ENCODE assay signal across 8 mouse cellular contexts in genomic region chr2:153609548-153609947, GRCm38 (mm10). TPM values are rescaled to one million over a fixed set of nuclear protein-coding genes. Genes with fewer than 3 reads are reported as not detected.
DNase-seq lines count a peak whose midpoint lies in the region; ATAC-seq lines count a peak whose summit lies in the region.

No protein-coding gene starts in this region.

- no peaks in the 10 kb centered on the region for H3K9me3 ChIP-seq in hindbrain, embryonic 10.5 days
- H3K9me3 ChIP-seq in lung, embryonic 16.5 days (ENCODE audit: control insufficient read depth, low read length), result no peaks in the 10 kb centered on the region

- H3K27me3 ChIP-seq in hindbrain, embryonic 10.5 days (ENCODE audit: insufficient read depth, poor library complexity, severe bottlenecking), result no peaks in the 10 kb centered on the region
- H3K27me3 ChIP-seq in lung, embryonic 16.5 days (ENCODE audit: control insufficient read depth, insufficient read depth, low read depth, low read length), result no peaks in the 10 kb centered on the region

- peaks cover 40% of the 10 kb centered on the region for H3K4me1 ChIP-seq in hindbrain, embryonic 10.5 days (replicated peaks)
- peaks cover 36% of the 10 kb centered on the region for H3K4me1 ChIP-seq in lung, embryonic 16.5 days (replicated peaks; ENCODE audit: control insufficient read depth, insufficient read depth, low read length)

- no peak overlapping the region for H3K4me2 ChIP-seq in lung, embryonic 16.5 days (ENCODE audit: low read depth, low read length)

- peak overlapping the region; percentile 50 for H3K9ac ChIP-seq in lung, embryonic 16.5 days (ENCODE audit: low read length)

- no peak overlapping the region for H3K4me3 ChIP-seq in hindbrain, embryonic 10.5 days
- H3K4me3 ChIP-seq in lung, embryonic 16.5 days (ENCODE audit: low read length), result no peak overlapping the region

- H3K27ac ChIP-seq in hindbrain, embryonic 10.5 days, result peak overlapping the region; percentile 90
- H3K27ac ChIP-seq in lung, embryonic 16.5 days (ENCODE audit: low read length), result peak overlapping the region; percentile 86; the same call in 1 of the 2 replicates

- 6% methylated on average over 9 of the region's 9 CpGs for WGBS in hindbrain, embryonic 10.5 days
- 10% methylated on average over 9 of the region's 9 CpGs for whole genome bisulfite sequencing in lung, embryonic 16.5 days

- peak; percentile 68 for ATAC-seq in lung, embryonic 16.5 days (ENCODE audit: low read depth)

- DNase-seq in MN1 (ENCODE audit: low spot score), result peak; percentile 92
- peak; percentile 92 for DNase-seq in cerebellum, adult 9-11 months
- DNase-seq in frontal cortex, adult 2 months (ENCODE audit: extremely low spot score in 1 of 2, low spot score in 1 of 2), result peak; percentile 49 to 89
- DNase-seq in hindbrain, embryonic 10.5 days (ENCODE audit: low spot score), result peak; percentile 92
- peak; percentile 78 for DNase-seq in layer of hippocampus, adult 9-11 months
- peak; percentile 91 for DNase-seq in ovary, postnatal 36 days (ENCODE audit: low spot score)
- DNase-seq in thymus, postnatal 36 days, result peak; percentile 67 to 70

- H3K36me3 ChIP-seq in hindbrain, embryonic 10.5 days, result no peaks in the 10 kb centered on the region
- no peaks in the 10 kb centered on the region for H3K36me3 ChIP-seq in lung, embryonic 16.5 days (ENCODE audit: control insufficient read depth, insufficient read depth, low read length)

RNA-seq across cellular contexts. Expression of gene Commd7, which starts 23.0 kb away (rescaled TPM):
- polyA plus RNA-seq in frontal cortex, adult 2 months (2012; rRNA removed), result 34.8 and 35.5 TPM in 2 replicates
- 71.9 and 75.6 TPM in 2 replicates for polyA plus RNA-seq in hindbrain, embryonic 10.5 days (2016; fragmentation: Nextera tagmentation; extraction: Ambion mirVana)
- polyA plus RNA-seq in lung, embryonic 16.5 days (2015; fragmentation: Nextera tagmentation; extraction: Ambion mirVana), result 81.0 and 81.4 TPM in 2 replicates

RNA-seq across cellular contexts. Expression of gene Dnmt3b, which starts 39.7 kb away (rescaled TPM):
- 1.2 and 1.5 TPM in 2 replicates for polyA plus RNA-seq in frontal cortex, adult 2 months (2012; rRNA removed)
- polyA plus RNA-seq in hindbrain, embryonic 10.5 days (2016; fragmentation: Nextera tagmentation; extraction: Ambion mirVana), result 15.9 and 24.4 TPM in 2 replicates
- 11.7 and 12.1 TPM in 2 replicates for polyA plus RNA-seq in lung, embryonic 16.5 days (2015; fragmentation: Nextera tagmentation; extraction: Ambion mirVana)
